20 mouse cellular contexts compared by ENCODE assay signal in the genomic region with DNA sequence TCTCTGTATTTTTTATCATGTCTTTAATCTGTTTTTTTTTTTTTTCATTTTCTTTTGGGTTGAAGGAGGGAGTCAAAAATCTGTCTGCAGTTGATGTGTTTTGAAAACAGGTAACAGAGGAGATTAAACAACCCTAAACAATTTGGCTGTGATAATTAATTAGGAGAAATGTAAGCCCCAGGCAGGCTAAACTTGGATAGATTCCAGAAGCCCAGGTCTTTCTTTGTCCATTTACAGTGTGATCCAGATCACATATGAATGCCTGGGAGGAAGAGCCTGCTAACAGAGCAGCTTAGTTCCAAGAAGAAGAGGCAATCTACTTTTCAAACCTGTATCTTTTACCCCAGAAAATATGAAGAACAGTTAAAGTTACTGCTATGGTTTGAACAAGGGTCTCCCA.
"Had no signal": no experiment of that assay in that cellular context is flagged by ENCODE, and none has a peak within 500 bp of the region (broad histone marks: within the 10 kb centered on the region; RNA-seq: fewer than 3 reads in every experiment).

No protein-coding gene starts in this region.

- H3K4me3 ChIP-seq: midbrain, embryonic 10.5 days; midbrain, embryonic 12.5 days; midbrain, embryonic 15.5 days; myocyte; neural tube, embryonic 13.5 days; neural tube, embryonic 15.5 days; stomach, embryonic 15.5 days had no signal

- H3K4me1 ChIP-seq: midbrain, embryonic 10.5 days; midbrain, embryonic 15.5 days; neural tube, embryonic 15.5 days; stomach, embryonic 15.5 days had no signal

- DNase-seq: lung, adult 18-20 months; lung, embryonic 14.5 days; lung, postnatal 10 days; lung, postnatal 4 days; right cerebral cortex, adult 18-20 months; right cerebral cortex, postnatal 25 days; right cerebral cortex, postnatal 4 days; spleen, adult 18-20 months; thymus, adult 2 months; thymus, postnatal 25 days; thymus, postnatal 4 days had no signal

- H3K27me3 ChIP-seq: midbrain, embryonic 12.5 days; midbrain, embryonic 15.5 days; neural tube, embryonic 15.5 days; stomach, embryonic 15.5 days had no signal

- H3K9me3 ChIP-seq: midbrain, embryonic 10.5 days; midbrain, embryonic 12.5 days; midbrain, embryonic 15.5 days; neural tube, embryonic 13.5 days; neural tube, embryonic 15.5 days; stomach, embryonic 15.5 days had no signal

- H3K36me3 ChIP-seq: midbrain, embryonic 10.5 days; midbrain, embryonic 12.5 days; midbrain, embryonic 15.5 days; neural tube, embryonic 13.5 days; neural tube, embryonic 15.5 days; stomach, embryonic 15.5 days had no signal

- ATAC-seq: midbrain, embryonic 15.5 days had no signal

- H3K9ac ChIP-seq: liver, embryonic 14.5 days; lung, embryonic 14.5 days; midbrain, embryonic 12.5 days; midbrain, embryonic 15.5 days; neural tube, embryonic 13.5 days; neural tube, embryonic 15.5 days; stomach, embryonic 15.5 days had no signal

- H3K27ac ChIP-seq: liver, embryonic 14.5 days; midbrain, embryonic 10.5 days; midbrain, embryonic 12.5 days; midbrain, embryonic 15.5 days; neural tube, embryonic 13.5 days; neural tube, embryonic 15.5 days; stomach, embryonic 15.5 days; stomach, postnatal 0 days had no signal

- H3K4me2 ChIP-seq: lung, embryonic 14.5 days; midbrain, embryonic 12.5 days; midbrain, embryonic 15.5 days; neural tube, embryonic 13.5 days; neural tube, embryonic 15.5 days; stomach, embryonic 15.5 days had no signal
